Mouse (Mus musculus): ENCODE data around the gene Kctd17.
A peak's percentile ranks its signal among the peaks of the same experiment; 100 is the strongest.

Kctd17 gene

DNA sequence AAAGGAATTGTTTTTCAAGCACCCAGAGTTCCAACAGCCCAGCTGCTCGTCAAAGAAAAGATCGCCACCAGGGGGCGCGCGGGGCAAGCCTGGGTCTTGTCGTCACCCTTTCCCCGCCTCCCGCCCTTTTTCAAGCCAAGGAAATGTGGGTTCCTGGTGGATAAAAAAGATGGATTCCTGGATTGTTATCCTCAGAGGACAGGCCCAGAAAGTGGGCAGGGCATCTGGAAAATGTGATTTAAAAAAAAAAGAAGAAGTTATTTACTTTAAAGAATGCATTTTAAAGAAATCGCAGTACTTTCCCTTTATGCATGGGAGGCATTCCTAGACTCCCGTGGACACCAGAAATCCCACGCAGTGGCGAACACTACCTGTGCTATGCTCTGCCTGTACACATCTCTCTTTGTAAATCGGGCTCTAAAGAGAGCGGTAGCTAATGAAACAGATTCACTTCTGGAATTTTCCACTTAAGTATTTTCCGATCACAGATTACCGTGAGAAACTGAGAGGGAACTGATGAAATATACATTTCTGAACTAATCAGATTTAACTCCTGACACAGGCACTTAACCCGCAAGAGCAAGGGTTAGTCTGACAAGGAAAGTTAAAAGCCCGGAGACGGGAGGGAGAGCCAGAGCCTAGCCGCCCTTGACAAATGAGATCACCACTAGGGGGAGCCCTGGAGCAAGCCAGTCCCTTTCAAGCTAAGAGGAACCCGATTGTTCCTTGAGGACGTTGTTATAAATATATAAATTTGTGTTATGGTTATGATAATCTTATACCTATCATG lies 19.6 kb downstream of the Kctd17 start:
- DNase-seq (ENCODE audit: low read depth), result peak; percentile 91

DNA sequence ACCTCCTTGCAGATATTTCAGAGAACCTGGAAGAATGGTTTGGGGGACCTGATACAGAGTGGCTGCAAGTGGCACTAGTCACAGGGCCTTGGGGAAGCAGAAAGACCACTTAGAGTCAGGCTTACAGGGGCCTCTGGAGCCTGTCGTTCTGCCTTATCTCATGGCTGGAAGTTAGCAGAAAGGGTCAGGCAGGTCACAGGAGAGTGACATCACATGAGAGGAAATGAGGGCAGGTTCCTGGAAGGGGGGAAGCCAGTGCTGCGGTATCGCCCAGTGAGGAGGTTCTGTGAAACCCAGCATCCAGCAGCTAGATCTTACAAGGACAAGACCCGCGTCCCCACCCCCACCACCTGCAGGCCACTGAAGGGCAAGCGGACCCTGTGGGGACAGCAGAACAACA lies 20.8 kb downstream of the Kctd17 start:
- peak; percentile 65 for DNase-seq (ENCODE audit: low read depth)

DNA sequence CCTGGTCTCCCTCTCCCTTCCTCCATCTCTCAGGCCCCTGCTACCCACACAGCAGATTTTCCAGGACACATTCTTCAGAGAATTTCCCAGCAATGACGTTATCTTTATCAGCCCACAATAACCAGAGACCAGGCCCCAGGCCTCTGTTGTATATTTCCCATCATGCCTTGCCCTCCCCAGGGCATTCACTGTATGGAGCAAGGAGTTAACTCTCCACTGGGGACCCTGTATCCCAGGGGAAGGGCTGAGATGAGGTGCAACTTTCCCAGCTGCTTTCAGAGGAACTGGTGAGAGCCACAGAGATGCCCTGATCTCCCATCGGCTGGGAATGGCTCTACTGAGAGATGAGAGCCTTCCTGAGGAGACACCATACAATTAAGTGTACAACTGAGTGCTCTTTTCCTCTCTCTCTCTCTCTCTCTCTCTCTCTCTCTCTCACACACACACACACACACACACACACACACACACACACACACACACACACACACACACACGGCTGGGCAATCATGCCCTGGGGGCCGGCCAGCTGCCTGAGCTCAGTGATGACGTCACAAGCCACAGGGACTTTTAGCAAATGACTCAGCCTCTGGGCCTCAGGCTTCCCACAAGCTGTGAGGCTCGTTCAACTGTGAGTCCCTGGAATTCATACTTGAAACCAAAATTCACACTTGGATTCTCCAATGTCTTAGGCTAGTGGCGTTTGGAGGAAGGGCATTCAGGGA lies 21.5 kb downstream of the Kctd17 start:
- DNase-seq (ENCODE audit: low read depth), result peak; percentile 96

DNA sequence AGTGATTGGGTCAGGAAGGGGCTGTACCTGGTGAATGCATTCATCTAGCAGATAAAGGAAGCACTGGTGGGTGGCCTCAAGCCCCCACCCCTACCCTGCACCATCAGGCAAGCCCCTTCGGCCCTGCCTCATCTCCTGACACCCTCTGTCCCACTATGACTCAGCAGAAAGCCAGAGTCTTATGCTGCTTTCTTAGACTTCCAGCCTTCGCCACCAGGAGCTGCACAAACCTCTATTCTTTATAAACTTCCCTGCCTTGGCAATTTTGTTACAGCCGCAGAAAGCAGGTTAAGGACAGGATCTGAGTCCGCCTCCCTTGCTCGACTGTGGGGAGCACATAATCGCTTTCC lies 22.0 kb downstream of the Kctd17 start:
- DNase-seq (ENCODE audit: low read depth), result peak; percentile 68

DNA sequence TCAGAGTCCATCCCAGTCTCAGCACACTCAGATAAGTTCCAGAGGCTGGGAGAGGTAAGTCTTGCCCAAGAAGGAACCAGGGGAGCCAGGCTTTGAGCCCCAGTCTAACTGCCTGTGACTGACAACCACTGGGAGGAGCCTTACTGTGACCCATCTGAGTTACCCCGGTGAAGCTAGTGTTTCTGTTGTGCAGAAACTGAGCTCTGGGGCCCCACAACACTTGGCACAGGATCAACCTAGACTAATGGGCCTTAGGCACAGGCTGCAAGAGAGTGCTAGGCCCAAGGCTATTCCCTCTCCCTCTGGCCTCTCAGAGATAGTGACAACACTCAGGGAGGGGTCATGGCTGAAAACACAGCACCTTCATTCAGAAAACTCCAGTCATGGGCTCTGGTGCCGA lies 22.8 kb downstream of the Kctd17 start:
- DNase-seq (ENCODE audit: low read depth), result peak; percentile 17

DNA sequence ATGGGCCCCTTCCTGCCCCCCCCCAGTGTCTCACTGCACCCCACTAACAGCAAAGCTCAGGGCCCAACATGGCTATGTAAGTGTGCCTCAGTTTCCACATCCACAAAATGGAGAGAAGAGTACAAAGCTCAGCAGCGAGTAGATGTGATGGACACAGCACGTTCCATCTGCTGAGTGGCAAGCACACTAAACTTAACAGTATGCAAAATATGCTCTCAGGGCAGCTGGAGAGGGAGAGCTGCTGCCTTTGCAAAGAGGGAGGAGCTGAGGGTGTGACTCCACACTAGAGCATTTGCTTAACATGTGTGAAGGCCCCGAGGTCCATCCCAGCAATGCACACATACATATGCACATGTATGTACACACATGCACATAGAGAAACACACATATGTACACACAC lies 24.6 kb downstream of the Kctd17 start:
- DNase-seq (ENCODE audit: low read depth), result no peak

DNA sequence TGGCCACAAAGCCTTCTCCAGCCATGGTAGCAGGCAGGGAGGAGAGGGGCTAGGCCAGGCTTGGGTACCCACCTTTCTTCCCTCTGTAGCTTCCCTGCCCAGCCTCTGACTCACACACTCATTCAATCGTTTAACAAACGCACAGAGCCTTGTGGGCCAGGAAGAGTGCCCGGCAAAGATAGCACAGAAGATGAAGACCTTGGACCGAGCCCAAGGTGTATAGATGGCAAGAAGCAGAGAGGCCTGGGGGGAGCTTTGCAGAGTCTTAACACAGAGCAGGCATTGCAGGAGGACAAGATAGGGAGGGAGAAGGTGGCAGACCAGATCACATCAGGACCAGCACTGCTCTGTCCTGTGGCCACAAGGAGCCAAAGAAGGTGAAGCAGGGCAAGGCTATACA lies 26.8 kb downstream of the Kctd17 start:
- DNase-seq (ENCODE audit: low read depth), result no peak

DNA sequence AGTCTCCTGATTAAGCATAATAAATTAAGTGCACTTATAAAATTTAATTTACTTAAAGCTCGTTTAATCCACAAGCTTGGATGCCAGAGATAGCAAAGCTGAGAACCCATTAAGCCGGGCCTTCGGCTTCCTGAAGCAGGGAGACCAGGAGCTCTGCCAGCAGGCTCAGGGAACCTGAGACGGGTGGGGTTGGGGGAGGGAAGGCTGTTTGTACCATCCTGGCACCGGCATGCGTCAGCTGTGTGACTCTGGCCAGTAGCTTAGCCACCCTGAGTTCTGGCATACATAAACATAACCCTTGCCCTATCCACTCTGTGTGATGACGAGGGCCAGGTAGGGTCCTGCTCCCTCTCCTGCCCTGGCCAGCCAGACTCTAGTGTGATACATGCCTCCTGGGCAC lies 27.7 kb downstream of the Kctd17 start:
- DNase-seq (ENCODE audit: low read depth), result no peak

DNA sequence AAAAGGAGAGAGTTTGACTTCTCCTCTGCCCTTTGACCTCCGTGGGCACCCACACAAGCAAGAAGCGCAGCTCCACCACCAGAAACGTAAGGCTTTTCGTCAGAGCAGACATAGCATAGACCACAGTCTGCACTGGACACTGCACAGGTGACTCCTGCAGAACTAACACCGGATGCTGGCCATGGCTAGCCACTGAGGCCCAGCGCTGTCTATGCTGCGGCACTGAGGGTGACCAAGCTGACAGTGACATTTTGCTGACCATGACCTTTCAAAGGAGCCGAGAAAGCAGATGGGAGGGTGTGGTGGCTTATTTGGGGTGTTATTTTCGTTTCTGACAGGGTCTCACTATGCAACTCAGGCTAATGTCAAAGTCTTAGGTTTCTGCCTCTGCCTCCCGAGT lies 28.8 kb downstream of the Kctd17 start:
- DNase-seq (ENCODE audit: low read depth), result no peak

DNA sequence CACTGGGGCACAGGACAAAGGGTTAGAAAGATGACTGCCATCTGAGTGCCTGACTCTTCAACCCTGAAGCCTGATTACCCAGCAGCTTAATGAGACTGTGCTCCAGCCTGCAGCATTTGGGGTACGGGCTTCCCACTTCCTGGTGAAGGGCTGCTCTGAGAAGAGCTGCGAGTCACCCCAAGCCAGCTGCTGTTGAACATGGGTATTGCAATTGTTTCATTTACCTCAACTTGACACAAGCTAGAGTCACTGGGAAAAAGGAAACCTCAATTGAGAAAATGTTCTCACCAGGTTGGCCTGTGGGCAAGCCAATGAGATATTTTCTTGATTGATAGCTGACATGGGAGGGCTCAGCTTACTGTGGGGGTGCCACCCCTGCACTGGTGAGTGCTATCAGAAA lies 34.6 kb downstream of the Kctd17 start:
- DNase-seq (ENCODE audit: low read depth), result peak; percentile 23

DNA sequence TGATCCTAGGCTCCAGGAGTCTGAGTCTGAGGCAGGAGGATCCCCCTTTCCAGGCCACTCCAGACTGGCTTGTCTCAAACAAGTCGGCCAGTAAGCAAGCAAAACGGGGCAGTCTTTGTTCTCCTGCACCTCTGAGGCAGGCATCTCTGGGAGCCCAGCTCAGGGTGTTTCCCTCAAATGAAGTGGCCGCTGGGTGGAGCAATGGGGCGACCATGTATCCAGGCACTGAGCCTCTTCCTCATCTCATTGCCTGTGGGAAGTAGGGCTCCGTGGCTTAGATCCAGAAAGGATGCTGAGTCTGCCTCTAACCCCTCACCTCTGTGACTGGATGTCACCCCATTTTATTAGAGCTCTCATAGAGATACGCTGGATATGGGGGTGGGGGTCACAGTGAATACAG lies 38.4 kb downstream of the Kctd17 start:
- DNase-seq (ENCODE audit: low read depth), result peak; percentile 13

DNA sequence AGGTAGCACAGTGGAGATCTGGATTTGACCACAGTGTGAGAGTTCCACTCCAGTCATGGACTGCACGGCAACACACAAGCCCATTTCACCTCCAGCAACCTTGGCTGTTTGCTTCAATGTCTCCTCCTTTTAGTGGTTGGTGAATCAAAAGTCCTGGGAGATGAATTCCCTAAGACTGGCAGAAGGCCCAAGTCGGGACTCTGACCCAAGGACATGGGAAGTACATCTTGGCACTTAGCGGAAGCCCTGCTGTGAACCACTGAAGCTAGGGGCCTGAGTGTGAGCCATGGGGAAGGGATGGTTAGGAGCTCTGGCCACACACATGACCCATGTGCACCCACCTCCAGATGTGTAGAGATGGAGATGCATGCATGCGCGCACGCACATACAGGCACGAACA lies 39.2 kb downstream of the Kctd17 start:
- DNase-seq (ENCODE audit: low read depth), result no peak

DNA sequence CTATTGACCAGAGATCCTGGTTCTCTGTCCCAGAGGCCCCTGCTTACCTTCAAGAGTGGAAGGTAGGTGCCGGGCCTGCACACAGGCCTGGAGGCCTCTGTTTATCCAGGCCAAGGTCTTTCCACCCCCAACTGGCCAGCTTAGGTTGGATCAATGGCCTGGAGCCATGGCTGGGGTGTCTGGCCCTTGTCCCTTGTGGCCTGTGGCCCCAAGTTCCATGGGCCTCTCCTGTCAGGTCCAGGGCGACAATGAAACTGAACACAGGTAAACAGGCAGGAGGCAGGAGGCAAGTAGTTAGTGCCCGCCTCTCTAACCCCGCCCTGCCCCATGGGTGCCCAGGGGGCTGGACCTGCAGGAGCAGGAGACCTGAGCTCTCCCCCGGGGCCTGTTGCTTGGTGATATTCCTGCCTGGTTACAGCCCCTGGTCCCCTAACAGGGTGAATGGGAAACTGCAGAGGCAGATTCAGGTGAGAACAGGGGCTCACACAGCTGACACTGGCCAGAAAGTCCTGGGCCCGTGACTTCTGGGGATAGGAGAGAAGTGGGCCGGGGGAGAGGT lies 40.1 kb downstream of the Kctd17 start, which contains the start of gene Tmprss6:
Gene Tmprss6, minus strand, starts transcription at position 256 of the 559 bp plus-strand sequence.
- no peak for DNase-seq (ENCODE audit: low read depth)

DNA sequence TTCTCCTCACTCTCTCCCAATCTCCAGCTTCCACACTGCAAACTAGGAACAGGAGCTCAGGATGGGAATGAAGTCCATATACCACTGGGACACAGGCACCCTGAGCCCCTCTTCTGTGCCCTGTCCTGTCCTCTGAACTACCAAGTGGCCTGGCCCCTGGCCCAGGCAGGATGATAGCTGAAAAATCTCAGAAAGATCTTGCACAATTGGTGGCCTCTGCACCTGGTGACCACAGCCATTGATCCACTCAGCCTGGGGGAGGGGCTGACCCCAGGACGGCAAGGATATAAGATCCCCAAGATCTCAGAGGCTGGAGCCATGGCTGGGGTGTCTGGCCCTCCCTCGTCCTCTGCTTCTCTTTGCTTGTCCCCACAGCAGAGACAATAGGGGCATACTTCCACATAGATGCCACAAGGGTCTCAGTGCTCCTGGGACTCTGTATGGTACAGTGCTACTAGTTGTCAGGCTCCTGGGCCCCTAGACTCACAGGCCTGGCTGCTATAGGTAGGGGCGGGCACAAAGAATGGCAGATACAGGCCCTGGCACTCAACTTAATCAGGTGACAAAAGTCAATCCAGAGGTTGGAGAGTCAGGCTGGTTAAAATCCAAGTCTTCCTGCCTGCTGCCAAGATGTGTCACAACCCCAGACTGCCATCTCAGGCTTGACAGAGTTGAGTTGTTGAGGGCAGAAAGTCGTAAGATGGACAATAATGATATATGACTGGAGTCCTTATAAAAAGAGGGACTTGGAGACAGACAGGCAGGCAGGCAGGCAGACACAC lies 42.3 kb downstream of the Kctd17 start:
- DNase-seq (ENCODE audit: low read depth), result no peak

DNA sequence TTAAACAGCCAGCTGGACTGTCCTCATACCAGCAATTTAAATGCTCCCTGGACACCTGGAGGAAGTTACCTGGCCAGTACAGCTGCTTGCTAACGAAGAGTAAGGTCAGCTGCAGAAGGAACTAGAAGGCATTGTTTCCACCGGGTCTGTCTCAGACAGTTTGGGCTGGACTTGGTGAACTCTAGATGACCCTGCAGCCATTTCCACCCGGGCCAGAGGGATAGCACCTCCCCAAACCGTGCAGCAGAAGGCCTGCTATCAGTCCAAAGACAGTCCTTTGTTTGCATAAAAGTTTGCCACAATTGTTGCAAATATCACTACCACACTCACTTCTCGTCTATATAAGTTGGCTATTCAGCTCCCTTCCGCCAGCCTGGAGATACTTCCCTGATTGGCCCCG lies 43.5 kb downstream of the Kctd17 start:
- no peak for DNase-seq (ENCODE audit: low read depth)

DNA sequence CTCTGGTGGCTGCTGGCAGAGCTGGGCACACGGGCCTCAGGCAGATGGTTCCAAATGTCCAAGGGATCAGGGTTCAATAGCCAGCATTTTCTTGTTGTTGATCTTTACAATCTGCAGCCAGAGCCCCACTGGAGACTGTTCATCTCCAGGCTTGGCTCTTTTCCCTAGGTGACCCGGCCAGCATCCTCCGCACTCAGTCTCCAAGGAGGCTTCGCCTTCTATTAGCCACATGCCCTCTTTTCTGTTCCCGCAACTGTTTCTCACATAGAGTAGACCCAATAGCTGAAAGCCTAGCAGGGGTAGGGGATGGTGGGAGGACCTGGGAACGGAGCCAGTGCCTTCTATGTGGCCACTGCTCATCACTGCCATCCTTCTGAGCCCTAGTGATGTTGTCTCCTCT lies 45.1 kb downstream of the Kctd17 start:
- DNase-seq (ENCODE audit: low read depth), result no peak

DNA sequence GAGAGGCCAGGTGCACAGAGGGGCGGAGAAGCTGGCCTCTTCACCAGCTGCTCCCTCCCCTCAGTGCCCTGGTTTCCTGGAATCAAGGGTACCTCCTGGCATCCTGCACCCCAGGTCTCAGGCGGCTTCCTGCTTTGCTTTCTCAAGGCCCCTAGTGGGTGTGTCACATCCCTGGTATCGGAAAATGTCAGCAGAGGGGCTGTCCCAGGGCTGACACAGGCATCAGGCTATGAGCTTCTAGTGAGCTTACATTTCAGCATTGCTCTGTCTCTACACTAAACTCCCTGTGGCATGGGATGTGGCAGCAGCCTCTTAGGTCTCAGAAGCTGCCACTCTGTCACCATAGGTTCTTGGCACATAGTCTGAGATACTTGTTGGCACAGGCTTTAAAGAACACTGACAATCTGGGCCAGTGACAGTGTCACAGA lies 47.3 kb downstream of the Kctd17 start:
- DNase-seq (ENCODE audit: low read depth), result no peak

DNA sequence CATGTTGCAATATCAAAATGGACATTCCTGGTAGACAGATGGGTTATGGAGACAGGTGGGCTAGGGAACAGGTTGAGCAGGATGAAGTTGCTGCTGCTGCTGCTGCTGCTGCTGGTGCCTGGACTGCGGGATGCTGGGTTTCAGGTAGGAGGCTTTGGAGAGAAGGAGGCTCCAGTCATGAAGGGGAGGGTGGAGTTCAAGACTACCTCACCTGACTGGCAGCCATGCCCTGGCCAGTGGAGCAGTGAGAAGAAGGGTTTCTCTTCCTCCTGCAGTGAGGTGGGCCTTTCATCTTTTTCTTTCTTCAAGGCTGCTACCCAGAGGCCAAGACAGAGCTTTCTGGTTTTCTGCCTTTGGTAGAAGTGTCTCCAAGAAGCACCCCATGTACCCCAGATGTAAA lies 48.5 kb downstream of the Kctd17 start:
- no peak for DNase-seq (ENCODE audit: low read depth)

DNA sequence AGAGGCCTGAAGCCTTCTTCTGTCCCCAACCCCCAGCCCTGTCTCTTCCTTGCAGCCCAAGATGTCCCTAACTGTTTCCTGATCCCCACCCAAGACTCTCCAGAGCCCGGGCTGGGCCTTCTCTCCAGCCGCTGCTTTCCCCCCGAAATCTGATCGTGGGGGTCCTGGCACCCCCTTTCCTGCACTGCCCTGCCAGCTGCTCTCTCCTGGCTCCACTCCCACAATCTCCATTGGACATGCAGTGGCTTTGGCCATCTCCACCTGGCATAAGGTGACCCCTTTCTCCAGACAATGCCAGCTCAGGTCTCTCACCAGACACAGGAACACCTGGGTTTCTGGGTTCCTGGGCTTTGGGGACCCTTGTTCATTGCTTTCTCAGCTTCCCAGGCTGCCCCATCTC lies 49.7 kb downstream of the Kctd17 start:
- DNase-seq (ENCODE audit: low read depth), result no peak

DNA sequence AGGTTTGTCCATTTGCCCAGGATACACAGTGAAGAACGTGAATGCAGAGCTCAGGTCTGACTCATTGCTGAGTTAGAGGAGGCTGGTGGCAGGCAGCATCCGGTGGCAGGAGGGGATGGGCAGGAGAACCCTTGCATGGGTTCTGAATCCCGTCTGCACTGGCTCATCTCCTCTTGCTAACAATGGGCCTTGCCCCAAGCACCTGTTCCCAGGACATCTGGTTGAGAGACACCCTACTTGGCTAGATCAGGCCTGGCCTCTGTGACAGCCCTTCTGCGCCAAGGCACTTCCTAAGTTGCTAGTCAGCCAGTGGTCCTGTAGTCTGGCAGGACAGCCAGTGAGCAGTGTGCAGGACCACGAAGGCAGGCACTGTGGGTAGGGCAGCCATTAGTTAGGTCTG lies 51.1 kb downstream of the Kctd17 start:
- DNase-seq (ENCODE audit: low read depth), result peak; percentile 23

DNA sequence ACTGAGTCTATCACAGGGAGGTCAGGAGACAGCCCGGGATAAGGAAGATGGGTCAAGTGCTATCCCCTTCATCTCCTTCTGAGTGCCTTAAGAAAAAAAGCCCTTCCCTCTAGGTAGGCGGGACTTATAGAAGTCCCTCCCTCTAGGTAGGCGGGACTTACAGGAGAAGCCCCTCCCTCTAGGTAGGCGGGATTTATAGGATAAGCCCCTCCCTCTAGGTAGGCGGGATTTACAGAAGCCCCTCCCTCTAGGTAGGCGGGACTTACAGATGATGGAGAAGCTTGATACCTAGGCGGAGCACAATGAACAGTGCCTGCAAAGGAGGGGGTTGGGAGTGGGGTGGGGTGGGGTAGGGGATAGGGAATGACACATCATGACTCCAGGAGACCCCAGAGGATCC lies 51.7 kb downstream of the Kctd17 start:
- DNase-seq (ENCODE audit: low read depth), result peak; percentile 41

DNA sequence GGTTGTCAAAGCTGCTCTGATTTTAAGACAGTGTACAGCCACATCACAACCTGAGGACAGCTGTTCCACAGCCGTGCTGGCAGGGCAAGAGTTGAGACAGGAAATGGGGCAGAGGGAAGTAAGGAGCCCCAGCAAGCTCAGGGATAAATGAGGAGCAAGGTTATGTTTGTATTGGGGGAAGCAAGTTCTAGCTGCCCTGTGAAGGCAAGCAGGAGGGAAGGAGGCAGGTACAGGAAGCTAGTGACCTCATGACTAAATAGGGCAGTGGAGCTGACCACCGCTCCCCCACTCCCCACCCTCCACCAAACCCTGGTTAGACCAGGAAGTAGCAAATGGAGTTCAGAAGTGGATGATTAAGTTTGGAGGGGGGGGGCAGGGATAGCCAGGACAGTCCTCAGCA lies 52.6 kb downstream of the Kctd17 start:
- peak; percentile 31 for DNase-seq (ENCODE audit: low read depth)
